In genomic region chr1:172126376-172127347, GRCm38 (mm10) we compare ENCODE assay signal across 8 mouse cellular contexts. TPM values are rescaled to one million over a fixed set of nuclear protein-coding genes. Genes with fewer than 3 reads are reported as not detected.
DNase-seq lines count a peak whose midpoint lies in the region; ATAC-seq lines count a peak whose summit lies in the region.

Gene Pex19, plus strand, starts transcription at chr1:172126755.

- H3K27ac ChIP-seq in forebrain, embryonic 16.5 days (ENCODE audit: low read length) = peak within 1 kb of the TSS; percentile 30; the same call in 1 of the 2 replicates
- H3K27ac ChIP-seq in neural tube, embryonic 15.5 days (replicated peaks) = peak within 1 kb of the TSS; percentile 70

- H3K27me3 ChIP-seq in forebrain, embryonic 16.5 days (replicated peaks; ENCODE audit: control insufficient read depth, insufficient read depth, low read length) = no peaks in the 10 kb centered on the region
- H3K27me3 ChIP-seq in neural tube, embryonic 15.5 days (replicated peaks) = no peaks in the 10 kb centered on the region

- intact Hi-C loops in heart, postnatal 25 days (cut with DNase I) = loop anchor here (2.0 to 5.0 kb wide), 2 partner anchors 44 to 184 kb away; partner anchors contain the start of genes Copa and Ncstn

- WGBS in forebrain, embryonic 16.5 days = 1% methylated on average over 42 of the region's 42 CpGs
- under 1% methylated on average over 42 of the region's 42 CpGs for WGBS in neural tube, embryonic 15.5 days

- H3K36me3 ChIP-seq in forebrain, embryonic 16.5 days (ENCODE audit: control insufficient read depth, insufficient read depth) = peaks cover 28% of the 10 kb centered on the region
- peaks cover 47% of the 10 kb centered on the region for H3K36me3 ChIP-seq in neural tube, embryonic 15.5 days

- peak; percentile 97 for ATAC-seq in forebrain, embryonic 16.5 days
- ATAC-seq in neural tube, embryonic 15.5 days (ENCODE audit: low FRiP score) = peak; percentile 98

- H3K4me1 ChIP-seq in forebrain, embryonic 16.5 days (replicated peaks; ENCODE audit: control insufficient read depth, insufficient read depth, low read length) = peaks cover 16% of the 10 kb centered on the region
- H3K4me1 ChIP-seq in neural tube, embryonic 15.5 days = peaks cover 15% of the 10 kb centered on the region

- peak within 1 kb of the TSS; percentile 80 for H3K4me2 ChIP-seq in forebrain, embryonic 16.5 days (ENCODE audit: low read length)
- peak within 1 kb of the TSS; percentile 86 for H3K4me2 ChIP-seq in neural tube, embryonic 15.5 days

- H3K9me3 ChIP-seq in forebrain, embryonic 16.5 days (ENCODE audit: control insufficient read depth, low read length) = no peaks in the 10 kb centered on the region
- no peaks in the 10 kb centered on the region for H3K9me3 ChIP-seq in neural tube, embryonic 15.5 days (replicated peaks)

- DNase-seq in MEL-GATA-1-ER (ENCODE audit: extremely low read depth, low read depth) = peak; percentile 84
- peak; percentile 83 to 84 for DNase-seq in cerebellum, adult 18-20 months
- peak; percentile 43 for DNase-seq in heart, postnatal 25 days (ENCODE audit: low spot score)
- peak; percentile 59 to 84 for DNase-seq in layer of hippocampus, adult 18-20 months (ENCODE audit: low spot score in 2 of 2)
- DNase-seq in lung, adult 18-20 months = peak; percentile 74 to 75
- DNase-seq in testis, postnatal 10 days (ENCODE audit: low spot score) = peak; percentile 84

- H3K9ac ChIP-seq in forebrain, embryonic 16.5 days (replicated peaks; ENCODE audit: low read depth, low read length) = peak within 1 kb of the TSS; percentile 79
- H3K9ac ChIP-seq in neural tube, embryonic 15.5 days (replicated peaks) = peak within 1 kb of the TSS; percentile 82

- peak within 1 kb of the TSS; percentile 77 for H3K4me3 ChIP-seq in forebrain, embryonic 16.5 days (replicated peaks; ENCODE audit: low read length)
- H3K4me3 ChIP-seq in neural tube, embryonic 15.5 days (replicated peaks) = peak within 1 kb of the TSS; percentile 86

RNA-seq across cellular contexts. Expression of gene Pex19, which starts in this region (rescaled TPM):
- 155 and 157 TPM in 2 replicates for polyA plus RNA-seq in forebrain, embryonic 16.5 days (2015; fragmentation: Nextera tagmentation; extraction: Ambion mirVana)
- 100 to 1,000 TPM; 120 to 122 TPM for total RNA-seq in heart, postnatal 25 days (2021)
- total RNA-seq in layer of hippocampus, adult 18-20 months (2021) = 10 to 100 TPM; 84.4 to 84.5 TPM
- polyA plus RNA-seq in neural tube, embryonic 15.5 days (2015; fragmentation: Nextera tagmentation; extraction: Ambion mirVana) = 154 and 162 TPM in 2 replicates

Comparison
In these comparisons a context has a peak if more than half of its experiments do, and no peak if none do; other contexts are left out.
1. Peak in every context shown above with its lines: DNase-seq, ATAC-seq, H3K4me3 ChIP-seq and H3K27ac ChIP-seq.